Mouse (Mus musculus) liver, postnatal 0 days (tissue): Measurements from ENCODE around the gene Prex1. TPM values are rescaled to one million over a fixed set of nuclear protein-coding genes. Genes with fewer than 3 reads are reported as not detected.
A peak's percentile ranks its signal among the peaks of the same experiment; 100 is the strongest.

Source experiments
- ATAC-seq: fragments of 200-750 bp; cut with Nextera tagmentation; 2 replicates; pipeline ENCODE4 v1.8.0; 2017; ENCODE audit warnings: mild to moderate bottlenecking, moderate library complexity
- DNase-seq: peaks from one replicate; pipeline ENCODE4 v3.0.0-alpha.2; 2016
- H3K27ac ChIP-seq: fragments of 300-500 bp; sonication (generic); 2 replicates; pipeline ENCODE4 v1.5.1; 2014; ENCODE audit warnings: antibody characterized with exemption, moderate library complexity, mild to moderate bottlenecking, low read depth
- H3K27me3 ChIP-seq: fragments of 300-500 bp; sonication (generic); 2 replicates; pipeline ENCODE4 v1.6.1; 2014; ENCODE audit warnings: low read length, control low read depth, mixed read lengths; ENCODE audit not compliant: insufficient read depth
- H3K36me3 ChIP-seq: fragments of 300-500 bp; sonication (generic); replicated peaks from 2 replicates; pipeline ENCODE4 v1.6.1; 2014; ENCODE audit warnings: mild to moderate bottlenecking, control low read depth, low read length, moderate library complexity, mixed read lengths; ENCODE audit not compliant: insufficient read depth
- H3K4me1 ChIP-seq: fragments of 300-500 bp; sonication (generic); 2 replicates; pipeline ENCODE4 v1.6.1; 2014; ENCODE audit warnings: antibody characterized with exemption, mild to moderate bottlenecking, control low read depth; ENCODE audit not compliant: insufficient read depth
- H3K4me2 ChIP-seq: fragments of 300-500 bp; sonication (generic); 2 replicates; pipeline ENCODE4 v1.6.1; 2014; ENCODE audit warnings: low read depth, mild to moderate bottlenecking, low read length, moderate library complexity, mixed read lengths
- H3K4me3 ChIP-seq: fragments of 300-500 bp; sonication (generic); 2 replicates; pipeline ENCODE4 v1.5.1; 2014; ENCODE audit warnings: low read depth, low read length
- H3K9ac ChIP-seq: fragments of 300-500 bp; sonication (generic); replicated peaks from 2 replicates; pipeline ENCODE4 v1.6.1; 2014; ENCODE audit warnings: mild to moderate bottlenecking, moderate library complexity
- H3K9me3 ChIP-seq: fragments of 300-500 bp; sonication (generic); 2 replicates; pipeline ENCODE4 v1.6.1; 2016; ENCODE audit warnings: mild to moderate bottlenecking, control low read depth, low read length, mixed read lengths
- CTCF ChIP-seq: sonication (generic); IDR thresholded peaks from 2 replicates; pipeline ENCODE4 v1.5.1; 2016; ENCODE audit warnings: antibody characterized with exemption, low read depth
- EP300 ChIP-seq: IDR thresholded peaks from 2 replicates; pipeline ENCODE4 v1.6.1; 2016; ENCODE audit warnings: antibody characterized with exemption, low read depth, mild to moderate bottlenecking
- WGBS: fragments of 180-500 bp; shearing (Covaris S2); extraction: QIAGEN DNeasy Blood & Tissue Kit; methylation state at CpG from one replicate; pipeline ENCODE4 v1.1.7; 2014; ENCODE audit not compliant: insufficient replicate concordance; 5-methylcytosine and 5-hydroxymethylcytosine counted together
- polyA plus RNA-seq: library from polyadenylated mRNA; unstranded; fragments of >200 nt; fragmentation: Nextera tagmentation; extraction: Ambion mirVana; gene quantifications from 2 replicates; pipeline ENCODE4 v1.2.1, GENCODE M21; 2015

Prex1 gene
- polyA plus RNA-seq, 1 experiment from 2014 or later: 6.3 TPM

GRCm38 (mm10) chr2:166606053-166606452 lies 107.6 kb downstream of the Prex1 start:
- TF ChIP-seq EP300: no peak
- TF ChIP-seq CTCF: peak; percentile 50
- H3K4me1 ChIP-seq: no peaks in the 10 kb centered on the region
- no peak overlapping the region for H3K4me3 ChIP-seq
- DNase-seq (no peak), ATAC-seq (no peak)
- H3K4me2 ChIP-seq: no peak overlapping the region
- H3K9ac ChIP-seq: no peak overlapping the region
- no peaks in the 10 kb centered on the region for H3K27me3 ChIP-seq
- peaks cover 23% of the 10 kb centered on the region for H3K36me3 ChIP-seq
- 62% methylated on average over 6 of the region's 6 CpGs for WGBS
- H3K27ac ChIP-seq: no peak overlapping the region
- H3K9me3 ChIP-seq: no peaks in the 10 kb centered on the region

- Histone ChIP-seq H3K4me2 (no peak overlapping the region), H3K9ac (no peak overlapping the region), H3K36me3 (peaks cover 26% of the 10 kb centered on the region), H3K27me3 (no peaks in the 10 kb centered on the region), H3K9me3 (no peaks in the 10 kb centered on the region), H3K4me1 (no peaks in the 10 kb centered on the region), H3K27ac (no peak overlapping the region), H3K4me3 (no peak overlapping the region)
- no peak for TF ChIP-seq EP300
- peak; percentile 42 for TF ChIP-seq CTCF
- DNase-seq (no peak), ATAC-seq (no peak)
- WGBS: 79% methylated on average over 12 of the region's 12 CpGs
Measured at GRCm38 (mm10) chr2:166605164-166605831, 108.3 kb downstream of the Prex1 start.

GRCm38 (mm10) chr2:166602948-166603347 lies 110.7 kb downstream of the Prex1 start:
- WGBS: 86% methylated on average over 3 of the region's 3 CpGs
- no peaks in the 10 kb centered on the region for H3K9me3 ChIP-seq
- no peaks in the 10 kb centered on the region for H3K27me3 ChIP-seq
- TF ChIP-seq EP300 (no peak), CTCF (no peak)
- no peak overlapping the region for H3K27ac ChIP-seq
- H3K4me3 ChIP-seq: no peak overlapping the region
- ATAC-seq: no peak
- peaks cover 27% of the 10 kb centered on the region for H3K36me3 ChIP-seq
- no peaks in the 10 kb centered on the region for H3K4me1 ChIP-seq
- no peak for DNase-seq
- H3K4me2 ChIP-seq: no peak overlapping the region
- H3K9ac ChIP-seq: no peak overlapping the region

GRCm38 (mm10) chr2:166601420-166601819 lies 112.2 kb downstream of the Prex1 start:
- Histone ChIP-seq H3K4me2 (no peak overlapping the region), H3K9me3 (no peaks in the 10 kb centered on the region), H3K36me3 (peaks cover 27% of the 10 kb centered on the region), H3K27me3 (no peaks in the 10 kb centered on the region), H3K4me3 (no peak overlapping the region), H3K27ac (no peak overlapping the region), H3K4me1 (no peaks in the 10 kb centered on the region), H3K9ac (no peak overlapping the region)
- ATAC-seq (no peak), DNase-seq (no peak)
- TF ChIP-seq EP300 (no peak), CTCF (no peak)
- WGBS: 93% methylated on average over 18 of the region's 18 CpGs

GRCm38 (mm10) chr2:166598453-166599155 lies 115.0 kb downstream of the Prex1 start:
- Histone ChIP-seq H3K27me3 (no peaks in the 10 kb centered on the region), H3K4me2 (no peak overlapping the region), H3K9me3 (no peaks in the 10 kb centered on the region), H3K27ac (no peak overlapping the region), H3K9ac (no peak overlapping the region), H3K4me1 (no peaks in the 10 kb centered on the region), H3K4me3 (no peak overlapping the region), H3K36me3 (peaks cover 27% of the 10 kb centered on the region)
- TF ChIP-seq CTCF (peak; percentile 40), EP300 (no peak)
- WGBS: 83% methylated on average over 12 of the region's 12 CpGs
- ATAC-seq (no peak), DNase-seq (no peak)

GRCm38 (mm10) chr2:166597763-166598162 lies 115.9 kb downstream of the Prex1 start:
- Histone ChIP-seq H3K4me2 (no peak overlapping the region), H3K9ac (no peak overlapping the region), H3K27ac (no peak overlapping the region), H3K9me3 (no peaks in the 10 kb centered on the region), H3K4me1 (no peaks in the 10 kb centered on the region), H3K4me3 (no peak overlapping the region), H3K36me3 (peaks cover 22% of the 10 kb centered on the region), H3K27me3 (no peaks in the 10 kb centered on the region)
- no peak for TF ChIP-seq EP300
- TF ChIP-seq CTCF: no peak
- ATAC-seq (no peak), DNase-seq (no peak)
- WGBS: 84% methylated on average over 6 of the region's 6 CpGs
